Mouse (Mus musculus) forebrain, embryonic 12.5 days (tissue): Measurements from ENCODE around the gene Sgsh. TPM values are rescaled to one million over a fixed set of nuclear protein-coding genes. Genes with fewer than 3 reads are reported as not detected.
A peak's percentile ranks its signal among the peaks of the same experiment; 100 is the strongest.

Experiments
- ATAC-seq: fragments of 200-750 bp; cut with Nextera tagmentation; 2 replicates; pipeline ENCODE4 v1.8.0; 2017; ENCODE audit warnings: moderate TSS enrichment; ENCODE audit not compliant: low FRiP score
- H3K27ac ChIP-seq: fragments of 300-500 bp; sonication (generic); 2 replicates; pipeline ENCODE4 v1.5.1; 2016; ENCODE audit warnings: mild to moderate bottlenecking
- H3K27me3 ChIP-seq: fragments of 300-500 bp; sonication (generic); 2 replicates; pipeline ENCODE4 v1.6.1; 2016; ENCODE audit warnings: mild to moderate bottlenecking
- H3K36me3 ChIP-seq: fragments of 300-500 bp; sonication (generic); replicated peaks from 2 replicates; pipeline ENCODE4 v1.6.1; 2016; ENCODE audit warnings: mild to moderate bottlenecking
- H3K4me1 ChIP-seq: fragments of 300-500 bp; sonication (generic); 2 replicates; pipeline ENCODE4 v1.6.1; 2016
- H3K4me2 ChIP-seq: fragments of 300-500 bp; sonication (generic); 2 replicates; pipeline ENCODE4 v1.6.1; 2016; ENCODE audit warnings: mild to moderate bottlenecking, moderate library complexity
- H3K4me3 ChIP-seq: fragments of 300-500 bp; sonication (generic); replicated peaks from 2 replicates; pipeline ENCODE4 v1.5.1; 2016; ENCODE audit warnings: mild to moderate bottlenecking
- H3K9ac ChIP-seq: fragments of 300-500 bp; sonication (generic); 2 replicates; pipeline ENCODE4 v1.6.1; 2016; ENCODE audit warnings: mild to moderate bottlenecking
- H3K9me3 ChIP-seq: fragments of 300-500 bp; sonication (generic); 2 replicates; pipeline ENCODE4 v1.6.1; 2016
- WGBS: fragments of 180-500 bp; shearing (Covaris S2); methylation state at CpG from one replicate; pipeline ENCODE4 v1.1.7; 2016; 5-methylcytosine and 5-hydroxymethylcytosine counted together
- polyA plus RNA-seq: library from polyadenylated mRNA; unstranded; fragments of >200 nt; fragmentation: Nextera tagmentation; extraction: Ambion mirVana; gene quantifications from 2 replicates; pipeline ENCODE4 v1.2.1, GENCODE M21; 2016

Sgsh gene
- polyA plus RNA-seq, 1 experiment from 2014 or later: 4.4 TPM

GRCm38 (mm10) chr11:119362769-119363533, 7.6 kb upstream of the Sgsh start:
- Histone ChIP-seq H3K27me3 (no peaks in the 10 kb centered on the region), H3K4me2 (peak overlapping the region; percentile 47), H3K9me3 (no peaks in the 10 kb centered on the region), H3K36me3 (peaks cover 7% of the 10 kb centered on the region), H3K4me3 (peak overlapping the region; percentile 22; the same call in 1 of the 2 replicates), H3K27ac (peak overlapping the region; percentile 73), H3K9ac (peak overlapping the region; percentile 30; the same call in 1 of the 2 replicates), H3K4me1 (peaks cover 19% of the 10 kb centered on the region)
- peak; percentile 53 for ATAC-seq
- 20% methylated on average over 11 of the region's 11 CpGs for WGBS

GRCm38 (mm10) chr11:119359089-119359488, 3.8 kb upstream of the Sgsh start:
- no peak for ATAC-seq
- Histone ChIP-seq H3K9me3 (no peaks in the 10 kb centered on the region), H3K9ac (no peak overlapping the region), H3K4me3 (no peak overlapping the region), H3K4me2 (no peak overlapping the region), H3K27ac (no peak overlapping the region), H3K27me3 (no peaks in the 10 kb centered on the region), H3K36me3 (peaks cover 7% of the 10 kb centered on the region; the same call in 1 of the 2 replicates), H3K4me1 (peaks cover 40% of the 10 kb centered on the region)
- WGBS: 87% methylated on average over 10 of the region's 10 CpGs

- H3K27me3 ChIP-seq: 0 out of 2 replicates have a peak, but pooled peaks cover 3% of the 10 kb centered on the region
- peak overlapping the region; percentile 98 for H3K4me2 ChIP-seq
- H3K9ac ChIP-seq: peak overlapping the region; percentile 78
- H3K27ac ChIP-seq: peak overlapping the region; percentile 57; the same call in 1 of the 2 replicates
- WGBS: 9% methylated on average over 23 of the region's 23 CpGs
- H3K4me3 ChIP-seq: peak overlapping the region; percentile 72
- H3K4me1 ChIP-seq: peaks cover 21% of the 10 kb centered on the region
- no peaks in the 10 kb centered on the region for H3K9me3 ChIP-seq
- peaks cover 4% of the 10 kb centered on the region; the same call in 1 of the 2 replicates for H3K36me3 ChIP-seq
- no peak for ATAC-seq
These were observed 416 bp downstream of the Sgsh start for GRCm38 (mm10) chr11:119354798-119355442.

GRCm38 (mm10) chr11:119353946-119354345, 1.4 kb downstream of the Sgsh start:
- no peak overlapping the region for H3K4me3 ChIP-seq
- H3K4me1 ChIP-seq: peaks cover 21% of the 10 kb centered on the region
- H3K9me3 ChIP-seq: no peaks in the 10 kb centered on the region
- H3K36me3 ChIP-seq: no peaks in the 10 kb centered on the region
- H3K4me2 ChIP-seq: no peak overlapping the region
- no peak overlapping the region for H3K27ac ChIP-seq
- no peak for ATAC-seq
- H3K27me3 ChIP-seq: 0 out of 2 replicates have a peak, but pooled peaks cover 3% of the 10 kb centered on the region
- 86% methylated on average over 4 of the region's 4 CpGs for WGBS
- H3K9ac ChIP-seq: no peak overlapping the region

- Histone ChIP-seq H3K4me1 (peaks cover 21% of the 10 kb centered on the region), H3K4me2 (no peak overlapping the region), H3K9me3 (no peaks in the 10 kb centered on the region), H3K9ac (no peak overlapping the region), H3K27ac (no peak overlapping the region), H3K36me3 (no peaks in the 10 kb centered on the region), H3K4me3 (no peak overlapping the region), H3K27me3 (0 out of 2 replicates have a peak, but pooled peaks cover 3% of the 10 kb centered on the region)
- 87% methylated on average over 7 of the region's 7 CpGs for WGBS
- ATAC-seq: no peak
These were observed 3.2 kb downstream of the Sgsh start for GRCm38 (mm10) chr11:119352113-119352512.

- Histone ChIP-seq H3K4me3 (no peak overlapping the region), H3K27me3 (no peaks in the 10 kb centered on the region), H3K27ac (no peak overlapping the region), H3K9ac (no peak overlapping the region), H3K4me1 (no peaks in the 10 kb centered on the region), H3K4me2 (no peak overlapping the region), H3K36me3 (0 out of 2 replicates have a peak, but pooled peaks cover 7% of the 10 kb centered on the region), H3K9me3 (no peaks in the 10 kb centered on the region)
- 92% methylated on average over 4 of the region's 4 CpGs for WGBS
- ATAC-seq: no peak
These were observed 8.2 kb downstream of the Sgsh start for GRCm38 (mm10) chr11:119347125-119347524.

GRCm38 (mm10) chr11:119344865-119345264, 10.5 kb downstream of the Sgsh start:
- Histone ChIP-seq H3K36me3 (0 out of 2 replicates have a peak, but pooled peaks cover 7% of the 10 kb centered on the region), H3K4me1 (no peaks in the 10 kb centered on the region)
- WGBS: 83% methylated on average over 6 of the region's 6 CpGs

GRCm38 (mm10) chr11:119344178-119344577, 11.2 kb downstream of the Sgsh start:
- Histone ChIP-seq H3K27me3 (no peaks in the 10 kb centered on the region), H3K9me3 (no peaks in the 10 kb centered on the region), H3K27ac (no peak overlapping the region), H3K4me3 (no peak overlapping the region), H3K36me3 (0 out of 2 replicates have a peak, but pooled peaks cover 7% of the 10 kb centered on the region), H3K9ac (no peak overlapping the region), H3K4me1 (peaks cover 4% of the 10 kb centered on the region; the same call in 1 of the 2 replicates), H3K4me2 (no peak overlapping the region)
- no peak for ATAC-seq
- WGBS: 83% methylated on average over 8 of the region's 8 CpGs

More at GRCm38 (mm10) chr11:119344865-119345264, 10.5 kb downstream of the Sgsh start:
- H3K4me3 ChIP-seq: no peak overlapping the region
- no peak overlapping the region for H3K9ac ChIP-seq
- H3K9me3 ChIP-seq: no peaks in the 10 kb centered on the region
- no peaks in the 10 kb centered on the region for H3K27me3 ChIP-seq
- H3K4me2 ChIP-seq: no peak overlapping the region
- no peak overlapping the region for H3K27ac ChIP-seq
- no peak for ATAC-seq

GRCm38 (mm10) chr11:119339637-119340036, 15.7 kb downstream of the Sgsh start:
- 5% methylated on average over 5 of the region's 5 CpGs for WGBS
- H3K4me1 ChIP-seq: peaks cover 6% of the 10 kb centered on the region; the same call in 1 of the 2 replicates
- no peaks in the 10 kb centered on the region for H3K36me3 ChIP-seq
- no peaks in the 10 kb centered on the region for H3K27me3 ChIP-seq
- H3K4me2 ChIP-seq: no peak overlapping the region
- ATAC-seq: no peak
- H3K27ac ChIP-seq: no peak overlapping the region
- H3K9ac ChIP-seq: 0 out of 2 replicates have a peak overlapping the region, but pooled peaks have one; percentile 12
- no peak overlapping the region for H3K4me3 ChIP-seq
- H3K9me3 ChIP-seq: no peaks in the 10 kb centered on the region

- H3K9ac ChIP-seq: 0 out of 2 replicates have a peak overlapping the region, but pooled peaks have one; percentile 12
- no peaks in the 10 kb centered on the region for H3K27me3 ChIP-seq
- no peak overlapping the region for H3K27ac ChIP-seq
- no peak overlapping the region for H3K4me3 ChIP-seq
- WGBS: 50% methylated on average over 5 of the region's 5 CpGs
- peaks cover 6% of the 10 kb centered on the region; the same call in 1 of the 2 replicates for H3K4me1 ChIP-seq
- no peaks in the 10 kb centered on the region for H3K36me3 ChIP-seq
- no peak for ATAC-seq
- H3K9me3 ChIP-seq: no peaks in the 10 kb centered on the region
- H3K4me2 ChIP-seq: no peak overlapping the region
These were observed 16.2 kb downstream of the Sgsh start for GRCm38 (mm10) chr11:119339179-119339578.

GRCm38 (mm10) chr11:119338271-119339059, 16.9 kb downstream of the Sgsh start:
- Histone ChIP-seq H3K27ac (no peak overlapping the region), H3K27me3 (peaks cover 4% of the 10 kb centered on the region; the same call in 1 of the 2 replicates), H3K36me3 (no peaks in the 10 kb centered on the region), H3K4me1 (peaks cover 6% of the 10 kb centered on the region; the same call in 1 of the 2 replicates), H3K4me2 (no peak overlapping the region), H3K9ac (no peak overlapping the region; the same call in 1 of the 2 replicates), H3K9me3 (no peaks in the 10 kb centered on the region), H3K4me3 (no peak overlapping the region)
- no peak for ATAC-seq
- 86% methylated on average over 10 of the region's 10 CpGs for WGBS
